Mouse (Mus musculus) layer of hippocampus, adult 9-10 months (tissue): ENCODE results near the gene Gm12166.
A peak's percentile ranks its signal among the peaks of the same experiment; 100 is the strongest.
"Not testable (repeated sequence)": the region's sequence is repeated elsewhere in the genome, so short reads cannot be mapped to it uniquely, and the experiment has no call there.

ENCODE experiments used
- DNase-seq: peaks from one replicate; pipeline ENCODE4 v3.0.0; 2022; ENCODE audit warnings: low spot score

The Gm12166 gene

DNA sequence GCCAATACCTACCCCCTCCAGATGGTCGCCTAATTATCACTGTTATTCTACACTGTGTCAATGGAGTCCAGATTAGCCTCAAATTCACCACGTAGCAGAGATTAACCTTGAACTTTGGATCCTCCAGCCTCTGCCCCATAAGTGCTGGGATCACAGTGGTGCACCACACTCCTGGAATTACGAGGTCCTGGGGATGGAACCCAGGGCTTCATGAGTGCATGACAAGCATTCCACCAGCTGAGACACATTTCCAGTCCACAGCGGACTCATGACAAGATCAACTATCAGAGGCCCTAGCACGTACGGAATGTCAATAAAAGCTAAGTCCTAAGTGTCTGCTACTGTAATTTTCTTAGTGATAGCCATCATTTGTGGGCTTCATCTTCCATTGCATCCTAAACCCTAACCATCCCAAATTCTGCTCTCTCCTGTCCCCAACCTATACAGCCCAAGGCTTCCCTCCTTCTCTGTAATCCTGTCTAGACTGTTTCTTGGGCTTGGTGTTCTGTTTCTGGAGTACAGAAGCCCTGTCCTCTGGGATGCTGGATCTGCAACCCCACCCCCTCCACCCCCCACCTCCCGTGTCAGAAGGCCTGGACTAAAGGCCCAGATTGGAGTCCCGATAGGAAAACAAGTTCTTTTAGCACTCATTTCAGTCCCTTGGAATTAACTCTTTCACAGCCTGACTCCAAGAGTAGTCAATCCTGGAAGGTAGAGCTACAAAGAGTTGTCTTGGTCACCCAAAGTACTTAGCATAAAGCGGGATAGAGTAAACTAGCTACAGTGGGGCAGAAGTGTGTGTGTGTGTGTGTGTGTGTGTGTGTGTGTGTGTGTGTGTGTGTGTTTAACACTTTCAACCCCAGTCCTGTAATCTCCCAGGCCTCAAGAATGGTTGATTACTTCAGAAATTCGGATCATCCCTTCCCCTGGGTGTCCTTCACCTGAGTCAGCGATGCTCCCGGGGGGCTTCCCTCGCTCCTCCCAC, 3.1 kb upstream of the Gm12166 start:
- no peak for DNase-seq

DNA sequence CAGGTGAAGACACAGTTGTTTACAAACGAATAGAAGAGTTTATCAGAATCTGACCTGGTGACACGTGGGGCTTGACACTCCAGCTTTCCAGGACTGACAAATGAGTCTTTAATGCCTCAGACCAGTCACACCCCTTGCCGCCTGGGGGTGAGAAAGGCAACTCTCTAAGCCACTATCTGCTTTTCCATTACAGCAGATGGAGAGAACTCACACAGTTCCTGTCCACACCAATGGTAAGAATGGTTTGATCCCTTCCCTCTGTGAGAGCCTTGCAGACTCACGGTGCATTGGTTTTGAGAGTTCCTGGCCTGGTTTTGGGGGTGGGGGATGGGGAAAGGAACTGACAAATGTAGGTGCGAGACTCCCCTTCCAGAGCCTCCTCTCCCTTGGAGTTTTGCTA, 2.2 kb upstream of the Gm12166 start:
- DNase-seq, result no peak

DNA sequence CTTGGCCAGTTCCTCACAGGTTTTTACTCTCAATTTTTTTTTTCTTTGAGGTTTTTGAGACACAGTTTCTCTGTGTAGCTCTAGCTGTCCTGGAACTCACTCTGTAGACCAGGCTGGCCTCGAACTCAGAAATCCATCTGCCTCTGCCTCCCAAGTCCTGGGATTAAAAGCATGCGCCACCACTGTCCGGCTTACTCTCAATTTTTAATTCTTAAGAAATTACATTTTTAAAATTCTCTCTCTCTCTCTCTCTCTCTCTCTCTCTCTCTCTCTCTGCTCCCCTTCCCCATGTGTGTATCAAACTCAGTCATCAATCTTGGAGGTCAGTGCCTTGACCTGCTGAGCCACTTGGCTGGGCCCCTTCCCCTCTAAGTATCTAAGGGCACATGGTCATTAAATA, 1.3 kb upstream of the Gm12166 start:
- not testable (repeated sequence) for DNase-seq

DNA sequence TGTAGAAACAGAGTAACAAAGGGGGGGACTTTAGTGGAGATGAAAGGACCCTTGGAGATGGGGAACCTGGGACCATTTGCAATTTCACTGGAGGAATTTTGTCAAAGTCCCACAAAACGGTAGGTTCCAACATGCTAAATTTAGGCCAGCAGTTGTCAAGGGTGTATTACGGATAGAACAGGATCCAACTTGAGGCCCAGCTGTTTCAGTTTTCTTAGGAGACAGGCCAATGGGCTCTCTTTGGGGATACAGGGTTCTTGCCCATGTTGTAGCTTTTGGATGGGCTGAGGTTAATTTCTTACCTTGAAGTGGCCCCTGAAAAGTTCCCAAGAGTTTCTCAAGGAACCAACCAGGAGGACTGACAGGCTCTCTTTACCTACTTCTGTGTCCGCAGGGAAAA, 4.9 kb downstream of the Gm12166 start:
- DNase-seq, result no peak

DNA sequence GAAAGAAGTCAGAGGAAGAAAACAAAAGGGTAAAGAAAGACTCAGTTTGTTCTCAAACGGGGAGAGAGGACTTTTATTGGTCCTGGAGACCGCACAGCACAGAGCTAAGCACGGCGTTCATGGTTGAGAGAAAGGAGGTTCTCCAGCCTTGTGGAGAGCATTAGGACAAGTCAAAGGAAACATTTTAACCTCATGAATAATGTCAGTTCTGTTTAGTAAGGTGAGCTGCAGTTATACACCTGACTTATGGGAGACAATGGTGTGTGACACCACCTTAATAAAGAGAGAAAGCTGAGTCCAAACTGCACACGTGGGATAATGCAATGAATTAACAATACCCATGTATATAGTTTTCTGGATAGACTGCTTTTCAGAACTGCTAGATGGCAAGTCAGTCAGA, 7.3 kb downstream of the Gm12166 start:
- DNase-seq, result no peak

DNA sequence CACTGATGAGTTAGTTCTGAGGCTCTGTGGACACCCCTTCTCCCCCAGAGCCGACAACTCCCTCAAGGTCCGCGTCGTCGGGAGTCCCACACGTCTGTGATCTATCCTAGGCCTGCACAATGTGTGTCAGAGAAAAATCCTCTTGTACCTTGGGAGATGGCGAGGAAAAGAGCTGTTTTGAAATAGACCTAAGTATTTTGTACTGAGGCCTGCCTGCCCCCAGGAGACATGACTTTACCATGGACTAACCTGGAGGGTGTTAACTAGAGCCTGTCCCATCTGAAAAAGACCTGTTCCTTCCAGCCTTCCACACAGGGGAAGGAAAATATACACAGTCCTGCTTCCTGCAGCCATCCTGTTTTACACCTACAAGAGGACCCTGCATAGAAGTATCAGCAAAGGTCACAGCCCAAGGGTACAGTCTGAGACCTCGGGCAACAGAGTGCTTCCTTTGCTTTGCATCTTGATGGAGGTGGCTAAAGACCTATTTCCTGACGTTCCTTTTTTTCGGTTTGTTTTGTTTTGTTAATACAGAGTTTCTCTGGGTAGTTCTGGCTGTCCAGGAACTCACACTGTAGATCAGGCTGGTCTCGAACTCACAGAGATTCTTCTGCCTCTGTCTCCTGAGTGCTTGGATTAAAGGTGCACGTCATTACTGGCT, 10.4 kb downstream of the Gm12166 start:
- no peak for DNase-seq

DNA sequence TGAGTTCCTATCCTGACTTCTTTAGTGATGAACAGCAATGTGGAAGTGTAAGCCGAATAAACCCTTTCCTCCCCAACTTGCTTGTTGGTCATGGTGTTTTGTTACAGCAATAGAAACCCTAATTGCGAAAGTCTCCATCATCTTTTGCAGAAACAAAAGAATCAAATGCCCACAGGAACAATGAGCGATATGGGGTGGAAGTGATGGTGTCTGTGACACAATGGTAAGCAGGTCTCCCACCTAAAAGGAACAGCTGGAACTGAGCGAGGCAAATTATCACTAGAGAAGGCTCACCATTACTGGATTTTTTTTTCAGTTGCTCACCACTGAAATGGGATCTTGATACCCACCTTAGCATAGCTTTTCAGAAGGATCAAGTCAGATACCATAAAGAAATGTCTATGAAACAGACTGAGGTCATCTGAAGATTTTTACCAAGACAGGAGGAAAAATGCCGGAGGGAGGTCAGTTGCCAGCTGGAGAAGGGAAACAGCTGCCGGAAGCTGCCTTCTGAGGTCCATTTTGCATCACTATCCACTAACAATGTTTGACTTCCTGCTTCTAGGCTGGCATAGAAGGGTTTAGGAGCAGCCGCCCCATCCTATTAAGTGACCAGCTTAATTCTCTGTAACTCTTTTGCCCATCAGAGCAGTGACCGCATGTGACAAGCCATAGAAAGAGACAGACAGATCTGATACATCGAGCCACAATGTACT, 11.1 kb downstream of the Gm12166 start:
- no peak for DNase-seq

DNA sequence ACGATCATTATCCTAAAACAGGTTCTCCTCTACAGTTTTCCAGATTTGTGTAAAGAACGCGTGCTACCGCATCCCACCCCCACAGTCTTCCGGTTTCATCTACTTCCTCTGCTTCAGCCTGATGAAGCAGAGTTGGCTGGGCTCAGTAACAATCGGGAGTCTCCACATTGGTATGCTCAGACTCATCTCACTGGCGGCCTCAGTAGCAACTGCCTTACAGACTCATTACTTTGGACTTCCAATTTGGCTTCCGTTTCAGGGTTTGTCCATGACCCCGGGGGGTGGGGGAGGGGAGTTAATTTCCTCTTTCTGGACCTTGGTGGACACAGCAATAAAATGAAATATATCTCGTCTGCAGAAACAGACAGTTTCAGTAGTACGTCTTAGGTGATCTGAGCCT, 12.8 kb downstream of the Gm12166 start:
- DNase-seq, result no peak

DNA sequence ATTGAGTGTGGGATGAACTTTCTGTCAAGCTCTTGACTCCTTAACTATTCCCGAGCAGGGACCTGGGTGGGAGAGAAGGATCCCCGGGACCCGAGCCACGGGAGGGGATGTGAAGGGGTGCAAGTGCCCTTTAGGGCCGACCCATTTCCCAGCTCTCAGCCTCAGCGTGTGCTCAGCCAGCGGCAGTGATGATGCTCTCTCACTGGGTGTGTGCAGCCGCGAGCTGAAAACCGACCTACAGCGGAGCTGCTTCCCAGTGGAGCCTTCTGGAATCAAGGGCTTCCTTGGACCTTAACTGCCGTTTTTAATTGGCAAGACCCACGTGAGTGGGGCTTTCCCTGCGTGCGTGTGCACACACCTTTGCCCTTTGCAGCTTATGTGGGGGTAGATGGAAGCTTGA, 13.2 kb downstream of the Gm12166 start:
- DNase-seq, result no peak

DNA sequence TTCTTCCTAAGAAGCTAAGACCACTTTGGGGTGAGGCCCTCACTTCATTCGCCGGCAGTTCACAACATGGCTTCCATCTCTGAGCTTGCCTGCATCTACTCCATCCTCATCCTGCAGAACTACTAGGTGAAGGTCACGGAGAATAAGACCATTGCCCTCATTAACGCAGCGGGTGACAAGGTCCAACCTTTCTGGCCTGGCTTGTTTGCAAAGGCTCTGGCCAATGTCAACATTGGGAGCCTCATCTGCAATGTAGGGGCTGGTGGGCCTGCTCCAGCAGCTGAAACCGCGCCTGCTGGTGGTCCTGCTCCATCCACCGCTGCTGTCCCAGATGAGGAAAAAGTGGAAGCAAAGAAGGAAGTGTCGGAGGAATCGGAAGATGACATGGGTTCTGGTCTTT, 15.7 kb downstream of the Gm12166 start:
- DNase-seq, result no peak

DNA sequence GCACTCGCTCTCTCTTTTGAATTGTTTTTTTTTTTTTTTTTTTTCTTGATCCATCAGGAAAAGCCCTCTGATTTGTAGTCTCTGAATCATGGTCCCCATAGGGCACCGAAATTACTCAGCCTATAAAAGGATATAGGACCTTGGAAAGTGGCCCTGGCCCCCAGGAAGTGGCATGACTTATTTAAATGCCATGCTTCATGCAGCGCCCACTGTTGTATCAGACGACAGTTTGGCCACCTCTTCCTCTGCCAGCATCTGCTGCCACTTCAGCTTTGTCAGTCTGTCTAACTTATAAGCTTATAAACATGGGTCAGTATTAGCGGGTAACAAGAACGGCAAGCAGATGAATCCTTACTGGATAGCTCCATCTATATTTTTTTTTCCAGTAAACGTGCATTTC, 19.2 kb downstream of the Gm12166 start:
- DNase-seq, result no peak

DNA sequence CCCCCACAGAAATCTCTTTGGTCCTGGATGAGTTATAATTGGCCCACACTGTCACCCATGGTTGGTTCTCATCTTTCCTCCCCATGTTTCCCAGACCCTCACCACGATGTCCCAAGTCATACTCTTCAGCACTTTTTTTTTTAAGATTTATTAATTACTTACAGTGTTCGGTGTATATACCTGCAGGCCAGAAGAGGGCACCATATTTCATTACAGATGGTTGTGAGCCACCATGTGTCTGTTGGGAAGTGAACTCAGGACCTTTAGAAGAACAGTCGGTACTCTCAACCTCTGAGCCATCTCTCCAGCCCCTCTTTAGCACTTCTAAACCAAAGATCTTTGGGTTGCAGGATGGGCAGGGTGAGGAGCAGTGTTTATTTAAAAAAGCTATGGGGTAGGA, 20.7 kb downstream of the Gm12166 start:
- no peak for DNase-seq

DNA sequence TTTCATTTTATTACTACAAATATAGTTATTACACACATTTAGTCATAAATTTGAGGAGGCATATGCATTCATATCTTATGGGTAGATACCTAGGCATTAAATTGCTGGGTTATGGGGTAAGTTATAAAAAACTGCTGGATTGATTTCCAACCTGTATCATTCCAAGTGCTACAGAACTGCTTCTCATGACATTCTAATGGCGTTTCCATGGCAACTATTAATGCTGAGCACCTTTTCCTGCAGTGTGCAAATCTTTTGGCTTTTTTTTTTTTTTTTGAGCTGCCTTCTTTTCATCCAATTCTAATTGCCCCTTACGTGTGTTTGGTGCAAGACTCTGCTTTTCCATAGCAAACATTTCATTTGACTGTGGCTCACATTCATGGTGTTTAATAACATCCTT, 22.1 kb downstream of the Gm12166 start:
- DNase-seq, result no peak

DNA sequence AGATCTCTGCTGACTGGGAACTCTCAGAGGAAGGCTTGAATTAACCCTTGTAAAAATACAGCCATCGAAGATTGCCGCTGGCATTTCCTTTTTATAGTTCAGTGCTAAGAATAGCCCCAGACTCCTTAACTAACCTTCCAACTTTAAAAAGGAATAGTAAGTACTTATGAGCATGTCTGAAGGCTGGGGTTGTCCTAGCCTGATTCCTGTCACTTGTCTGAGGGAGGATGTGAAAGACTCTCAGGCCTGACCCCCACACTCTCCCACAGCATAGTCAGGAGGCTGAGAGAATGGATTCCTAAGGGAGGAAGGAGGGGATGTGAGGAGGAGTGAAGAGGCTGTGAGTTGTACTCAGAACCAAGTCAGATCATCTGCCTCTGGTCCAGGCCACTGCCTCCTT, 22.6 kb downstream of the Gm12166 start:
- DNase-seq, result no peak

DNA sequence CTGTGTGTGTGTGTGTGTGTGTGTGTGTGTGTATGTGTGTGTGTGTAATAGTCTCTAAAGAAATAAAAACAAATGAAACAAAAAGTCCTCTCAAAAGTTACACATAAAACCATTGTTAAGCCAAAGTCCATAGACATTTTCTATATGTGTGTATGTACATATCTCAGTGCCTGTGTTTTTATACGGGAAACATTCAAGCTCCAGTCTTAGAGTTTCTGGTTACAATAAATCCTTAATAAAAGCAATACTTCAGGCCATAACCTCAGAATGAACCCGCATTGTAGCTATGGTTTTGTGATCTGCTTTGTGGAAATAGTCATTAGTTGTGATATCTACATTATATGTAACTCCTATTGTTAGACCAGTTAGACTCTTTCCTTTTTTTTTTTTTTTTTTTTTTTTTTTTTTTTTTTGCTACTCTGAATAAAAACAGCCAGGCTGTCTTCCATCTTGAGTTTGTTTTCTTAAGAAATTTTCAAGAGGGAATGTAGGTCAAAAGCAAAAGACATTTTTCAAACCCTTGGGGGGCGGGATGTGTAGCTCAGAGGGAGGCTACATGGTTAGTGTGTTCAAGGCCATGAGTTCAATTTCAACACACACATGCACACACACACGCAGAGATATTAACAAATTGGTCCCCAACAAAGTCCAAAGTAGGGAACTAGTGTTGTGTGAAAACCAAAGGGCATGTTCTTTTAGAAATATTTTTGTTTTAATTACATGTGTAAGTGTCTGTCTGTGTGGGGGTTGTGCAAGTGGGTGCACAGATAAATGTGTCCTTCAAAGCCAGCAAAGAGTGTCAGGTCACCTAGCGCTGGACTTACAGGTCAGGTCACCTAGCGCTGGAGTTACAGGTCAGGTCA, 23.9 kb downstream of the Gm12166 start:
- no peak for DNase-seq

DNA sequence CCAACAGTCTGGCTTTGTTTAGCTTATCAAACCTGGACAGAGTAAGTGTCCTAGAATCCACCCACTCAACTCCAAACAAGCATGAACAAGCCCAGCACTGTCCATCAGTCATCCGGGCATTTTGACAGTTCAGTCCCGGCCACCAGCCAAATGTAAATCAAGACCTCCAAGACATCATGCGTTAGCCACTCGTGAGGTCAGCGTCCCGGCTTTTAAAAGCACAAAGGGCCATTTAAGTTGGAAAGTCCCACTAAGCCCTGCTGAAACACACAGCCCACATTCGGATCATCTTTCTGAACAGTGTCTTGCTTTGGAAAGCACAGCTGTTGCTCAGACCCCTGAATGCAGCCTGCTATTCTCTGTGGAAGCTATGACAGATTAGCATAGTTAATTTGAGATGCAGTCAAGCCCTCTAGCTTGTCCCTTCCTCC, 26.1 kb downstream of the Gm12166 start:
- no peak for DNase-seq

DNA sequence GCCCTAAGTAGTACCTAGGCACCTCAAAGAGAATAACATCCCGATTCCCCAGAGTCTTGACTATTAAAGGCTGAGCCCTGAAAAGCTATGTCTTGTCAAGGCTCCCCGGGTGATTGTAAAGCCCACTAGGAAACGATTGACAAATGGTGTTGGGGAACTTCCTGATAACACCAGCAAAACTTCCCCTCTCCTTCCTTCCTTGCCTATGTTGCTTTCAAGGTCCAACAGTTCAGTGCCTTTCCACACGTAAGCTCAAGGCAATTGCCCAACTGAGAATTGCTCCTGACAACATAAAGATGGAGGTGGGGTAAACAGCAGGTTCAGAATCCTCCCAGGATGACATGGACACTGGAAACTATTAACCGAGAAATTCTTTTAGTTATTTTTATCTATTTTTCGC, 29.1 kb downstream of the Gm12166 start:
- no peak for DNase-seq

DNA sequence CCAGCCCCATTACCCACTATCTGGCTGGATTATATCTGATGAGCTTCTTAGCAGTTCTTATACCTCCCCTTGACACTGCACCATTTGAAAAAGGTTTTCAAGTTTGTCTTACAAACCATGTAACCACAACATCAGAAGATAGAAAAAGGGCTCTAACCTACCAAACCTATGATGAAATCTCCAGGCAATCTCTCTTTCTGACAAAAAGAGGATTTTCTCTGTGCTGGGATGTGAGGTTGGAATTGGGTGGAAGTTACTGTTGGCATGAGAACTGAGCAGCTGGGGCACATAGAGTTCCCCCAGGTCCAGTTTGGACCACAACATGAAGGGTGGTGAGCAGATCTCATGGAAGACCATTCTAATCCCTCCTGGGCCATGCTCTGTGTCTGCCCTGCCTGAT, 30.3 kb downstream of the Gm12166 start:
- DNase-seq, result no peak

DNA sequence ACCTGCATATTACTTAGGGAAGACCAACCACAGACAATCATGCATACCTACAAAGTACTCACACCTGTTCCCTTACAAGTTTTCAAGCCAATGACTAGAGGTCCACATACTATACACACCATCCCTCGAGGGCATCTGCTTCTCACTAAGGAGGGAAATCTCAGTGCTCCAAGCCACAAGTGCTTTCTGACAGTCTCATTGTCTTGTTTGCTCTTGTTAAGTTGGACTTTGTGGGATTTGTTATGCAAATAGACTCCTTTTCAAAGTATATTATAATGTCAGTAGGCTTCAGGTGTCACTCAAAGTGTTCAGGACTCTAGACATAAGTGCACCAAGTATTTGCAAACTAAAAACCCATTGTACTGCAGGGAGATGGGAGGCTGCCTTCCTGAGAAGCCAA, 31.9 kb downstream of the Gm12166 start:
- no peak for DNase-seq

DNA sequence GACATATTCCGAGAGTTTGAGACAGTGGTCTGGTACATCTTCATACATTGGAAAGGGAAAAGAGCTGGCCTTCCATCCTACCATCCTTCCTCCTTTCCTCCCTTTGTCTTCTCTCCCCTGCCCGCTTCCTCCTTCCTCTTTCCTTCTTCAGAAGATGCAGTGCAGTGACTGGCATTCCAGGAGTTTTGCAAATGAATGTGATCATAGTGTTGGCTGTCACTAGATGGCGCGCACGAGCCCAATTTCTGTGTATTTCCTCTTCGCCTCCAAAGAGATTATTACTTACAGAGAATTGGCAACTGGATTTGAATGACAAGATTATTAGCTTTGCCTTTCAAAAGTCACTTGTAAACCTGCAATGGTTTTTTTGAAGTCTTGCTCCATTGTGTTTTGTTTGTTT, 36.1 kb downstream of the Gm12166 start:
- DNase-seq, result peak; percentile 54
